8 mouse cellular contexts compared by ENCODE assay signal in genomic region chr15:10890220-10890921, GRCm38 (mm10).
DNase-seq lines count a peak whose midpoint lies in the region; ATAC-seq lines count a peak whose summit lies in the region.

No protein-coding gene starts in this region.

- 0 out of 2 replicates have a peak, but pooled peaks cover 3% of the 10 kb centered on the region for H3K4me1 ChIP-seq in forebrain, embryonic 16.5 days (replicated peaks; ENCODE audit: control insufficient read depth, insufficient read depth, low read length)
- H3K4me1 ChIP-seq in limb, embryonic 13.5 days: peaks cover 19% of the 10 kb centered on the region
- H3K4me1 ChIP-seq in neural tube, embryonic 13.5 days (replicated peaks): peaks cover 13% of the 10 kb centered on the region; the same call in 1 of the 2 replicates

- H3K36me3 ChIP-seq in forebrain, embryonic 16.5 days (ENCODE audit: control insufficient read depth, insufficient read depth): no peaks in the 10 kb centered on the region
- no peaks in the 10 kb centered on the region for H3K36me3 ChIP-seq in limb, embryonic 13.5 days
- H3K36me3 ChIP-seq in neural tube, embryonic 13.5 days: no peaks in the 10 kb centered on the region

- no peak overlapping the region for H3K9ac ChIP-seq in forebrain, embryonic 16.5 days (replicated peaks; ENCODE audit: low read depth, low read length)
- H3K9ac ChIP-seq in limb, embryonic 13.5 days: no peak overlapping the region
- no peak overlapping the region for H3K9ac ChIP-seq in neural tube, embryonic 13.5 days

- WGBS in forebrain, embryonic 16.5 days: 25% methylated on average over 8 of the region's 8 CpGs
- 18% methylated on average over 8 of the region's 8 CpGs for WGBS in limb, embryonic 13.5 days
- 45% methylated on average over 8 of the region's 8 CpGs for WGBS in neural tube, embryonic 13.5 days

- no peak overlapping the region for H3K4me3 ChIP-seq in forebrain, embryonic 16.5 days (replicated peaks; ENCODE audit: low read length)
- H3K4me3 ChIP-seq in limb, embryonic 13.5 days: no peak overlapping the region
- H3K4me3 ChIP-seq in neural tube, embryonic 13.5 days: no peak overlapping the region

- no peak overlapping the region for H3K27ac ChIP-seq in forebrain, embryonic 16.5 days (ENCODE audit: low read length)
- H3K27ac ChIP-seq in limb, embryonic 13.5 days: peak overlapping the region; percentile 59; the same call in 1 of the 2 replicates
- H3K27ac ChIP-seq in neural tube, embryonic 13.5 days (replicated peaks): 0 out of 2 replicates have a peak overlapping the region, but pooled peaks have one; percentile 34

- no peaks in the 10 kb centered on the region for H3K9me3 ChIP-seq in forebrain, embryonic 16.5 days (ENCODE audit: control insufficient read depth, low read length)
- H3K9me3 ChIP-seq in limb, embryonic 13.5 days: peaks cover 8% of the 10 kb centered on the region; the same call in 1 of the 2 replicates
- H3K9me3 ChIP-seq in neural tube, embryonic 13.5 days: no peaks in the 10 kb centered on the region

- H3K4me2 ChIP-seq in forebrain, embryonic 16.5 days (ENCODE audit: low read length): no peak overlapping the region
- peak overlapping the region; percentile 27; the same call in 1 of the 2 replicates for H3K4me2 ChIP-seq in limb, embryonic 13.5 days (replicated peaks)
- no peak overlapping the region for H3K4me2 ChIP-seq in neural tube, embryonic 13.5 days

- DNase-seq in spleen, postnatal 36 days (ENCODE audit: low spot score in 2 of 2): peak; percentile 4 to 9
- DNase-seq in spleen, postnatal 4 days (ENCODE audit: low spot score in 2 of 2): no peak
- DNase-seq in embryo, embryonic 10 days (ENCODE audit: low spot score): no peak
- no peak for DNase-seq in spleen, postnatal 14 days (ENCODE audit: low spot score in 2 of 2)

- no peaks in the 10 kb centered on the region for H3K27me3 ChIP-seq in forebrain, embryonic 16.5 days (replicated peaks; ENCODE audit: control insufficient read depth, insufficient read depth, low read length)
- H3K27me3 ChIP-seq in limb, embryonic 13.5 days: no peaks in the 10 kb centered on the region
- H3K27me3 ChIP-seq in neural tube, embryonic 13.5 days: no peaks in the 10 kb centered on the region

- peak; percentile 80 for ATAC-seq in forebrain, embryonic 16.5 days
- ATAC-seq in hematopoietic stem cell, adult 5-6 weeks (replicated peaks in 1 of 2; ENCODE audit: insufficient read depth in 1 of 2, low FRiP score in 2 of 2, low TSS enrichment in 1 of 2, low read depth in 1 of 2, poor library complexity in 2 of 2, severe bottlenecking in 2 of 2): peak; percentile 81 to 86
- ATAC-seq in limb, embryonic 13.5 days (ENCODE audit: low FRiP score, low read depth): peak; percentile 92
- ATAC-seq in neural tube, embryonic 13.5 days (ENCODE audit: low read depth): no peak

Comparison
In these comparisons a context has a peak if more than half of its experiments do, and no peak if none do; other contexts are left out.
1. DNase-seq: peak in spleen, postnatal 36 days (2 of 2); none in spleen, postnatal 4 days (0 of 2), embryo, embryonic 10 days (single experiment) and spleen, postnatal 14 days (0 of 2).